Mouse (Mus musculus) kidney, postnatal 25 days (tissue): ENCODE measurements around the gene Pramef6.
"Not testable (repeated sequence)": the region's sequence is repeated elsewhere in the genome, so short reads cannot be mapped to it uniquely, and the experiment has no call there.

Source experiments
- DNase-seq, 2 experiments: peaks; one replicate each; pipeline ENCODE4 v3.0.0; 2021; ENCODE audit warnings: mixed read lengths in 2 of 2

Pramef6 gene

DNA sequence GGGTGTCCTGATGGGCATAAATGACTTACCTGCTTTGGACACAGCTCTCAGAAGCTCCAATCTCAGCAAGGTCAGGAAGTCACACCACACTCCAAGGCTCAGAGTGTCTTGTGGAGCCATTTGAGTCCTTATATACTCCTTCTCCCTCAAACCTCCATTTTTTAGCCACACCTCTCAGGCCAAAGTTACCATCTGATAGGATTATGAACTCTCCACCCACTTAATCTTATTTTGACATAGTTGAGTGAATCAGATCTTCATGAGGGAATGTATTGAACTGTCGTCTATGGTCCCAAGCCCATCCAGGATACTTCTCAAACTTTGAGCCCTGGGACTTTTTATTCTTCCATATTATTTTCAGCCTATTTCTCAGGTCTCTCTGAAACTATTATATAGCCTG lies at the start of gene Pramef6:
Pramef6 (minus strand) TSS at position 101 of the 400 bp plus-strand sequence.
- DNase-seq = not testable (repeated sequence)

DNA sequence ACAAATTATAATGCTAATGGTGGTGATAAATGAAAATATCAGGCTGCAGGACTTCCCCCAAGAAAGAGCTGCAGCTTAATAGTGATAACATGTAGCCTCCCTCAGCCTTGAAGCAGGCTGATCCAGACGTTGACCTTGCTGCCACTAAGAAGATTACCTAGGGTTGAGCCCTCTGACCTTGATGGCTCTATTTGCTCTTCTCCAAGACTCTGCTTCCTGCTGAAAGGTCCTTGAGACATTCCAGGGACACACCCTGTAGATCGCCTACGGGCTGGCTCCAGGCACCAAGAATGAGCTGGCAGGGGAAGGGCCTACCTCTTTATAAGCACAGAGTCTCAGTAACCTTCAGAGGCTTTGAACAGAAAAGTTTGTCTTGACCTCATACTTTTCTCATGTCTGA lies 5.8 kb downstream of the Pramef6 start:
- DNase-seq = not testable (repeated sequence)

DNA sequence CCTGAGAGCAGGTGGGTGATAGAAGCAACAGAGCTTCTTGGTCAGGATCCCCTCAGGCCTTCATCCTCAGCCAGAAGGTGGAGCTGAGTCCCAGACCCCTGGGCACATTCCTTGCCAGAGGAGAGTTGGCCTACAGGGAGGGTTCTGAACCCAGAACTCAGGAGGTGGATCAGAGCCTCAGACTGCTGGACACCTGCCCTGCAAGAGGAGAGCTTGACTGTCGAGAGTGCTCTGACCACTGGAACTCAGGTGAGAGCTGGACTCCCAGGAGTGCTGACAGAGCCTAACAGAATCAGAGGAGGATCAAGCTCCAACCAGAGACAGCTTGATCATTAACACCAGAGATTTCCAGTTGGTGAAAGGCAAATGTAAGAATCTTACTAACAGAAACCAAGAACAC lies 17.8 kb downstream of the Pramef6 start:
- peak in 1 of 2 experiments; percentile 51 for DNase-seq

DNA sequence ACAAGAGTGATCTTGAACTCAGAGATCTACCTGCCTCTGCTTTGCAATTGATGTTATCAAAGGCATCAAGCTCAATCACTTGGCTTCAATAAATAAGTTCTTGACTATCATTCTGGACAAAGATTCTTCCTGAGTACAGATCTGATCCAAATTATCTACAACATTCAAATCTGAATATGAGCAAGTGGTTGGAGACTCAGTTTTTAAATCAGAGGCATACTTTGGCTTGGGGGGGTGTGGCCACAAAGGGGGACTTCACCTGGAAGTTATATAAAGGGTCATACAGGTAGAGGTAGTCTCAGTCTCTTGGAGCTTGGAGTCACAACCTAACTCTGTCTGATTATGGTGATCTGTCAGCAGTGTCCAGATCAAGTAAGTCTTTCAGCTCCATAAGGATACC lies 54.0 kb downstream of the Pramef6 start, which contains the start of gene Gm13103:
Gm13103 (plus strand) TSS at position 301 of the 400 bp plus-strand sequence.
- not testable (repeated sequence) for DNase-seq
